Mouse (Mus musculus) right cerebral cortex, postnatal 4 days (tissue): ENCODE data around the gene Ak2.

Experiments used
- DNase-seq: peaks from one replicate; pipeline ENCODE4 v3.0.0-alpha.2; 2022

Gene Ak2

DNA sequence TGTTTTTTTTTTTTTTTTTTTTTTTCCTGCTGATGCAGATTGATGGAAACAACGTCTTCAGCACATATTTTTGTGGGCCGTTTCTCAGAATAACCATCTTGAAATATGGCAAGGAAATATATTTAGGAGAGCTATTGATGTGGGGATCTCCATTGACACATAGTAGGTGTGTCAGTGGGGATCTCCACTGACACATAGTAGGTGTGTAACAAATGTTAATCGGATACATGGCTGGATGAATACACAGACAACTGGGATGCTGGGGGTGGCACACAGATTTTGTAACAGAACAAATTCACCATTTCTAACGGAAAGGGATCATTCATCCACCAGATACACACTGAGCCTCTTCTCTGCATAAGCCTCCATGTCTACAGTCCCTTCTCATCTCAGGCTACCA is 58.6 kb downstream of the Ak2 start:
- DNase-seq: no peak

DNA sequence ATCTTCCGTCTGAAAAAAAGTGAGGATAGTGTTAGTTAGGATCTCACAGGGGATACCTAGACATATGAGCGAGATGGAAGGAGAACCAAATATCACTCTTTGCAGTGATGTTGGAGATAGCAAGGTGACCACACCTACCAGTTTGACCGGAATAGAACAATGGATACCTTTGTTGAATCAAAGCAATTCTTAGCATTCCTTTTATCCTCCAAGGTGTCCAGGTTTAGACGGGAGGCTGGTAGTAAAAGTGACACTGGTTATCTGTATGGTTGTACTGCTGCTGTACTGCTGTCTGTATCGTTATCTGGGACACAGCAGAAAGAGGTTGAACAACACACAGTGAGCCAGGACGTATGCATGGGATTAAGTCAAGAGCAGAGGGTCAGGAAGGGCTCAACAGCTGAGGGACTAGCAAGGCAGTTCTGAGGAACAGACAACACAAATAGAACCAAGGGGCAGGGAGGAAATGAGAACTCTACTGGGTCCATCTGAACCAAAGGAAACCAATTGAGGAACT is 59.2 kb downstream of the Ak2 start:
- no peak for DNase-seq

DNA sequence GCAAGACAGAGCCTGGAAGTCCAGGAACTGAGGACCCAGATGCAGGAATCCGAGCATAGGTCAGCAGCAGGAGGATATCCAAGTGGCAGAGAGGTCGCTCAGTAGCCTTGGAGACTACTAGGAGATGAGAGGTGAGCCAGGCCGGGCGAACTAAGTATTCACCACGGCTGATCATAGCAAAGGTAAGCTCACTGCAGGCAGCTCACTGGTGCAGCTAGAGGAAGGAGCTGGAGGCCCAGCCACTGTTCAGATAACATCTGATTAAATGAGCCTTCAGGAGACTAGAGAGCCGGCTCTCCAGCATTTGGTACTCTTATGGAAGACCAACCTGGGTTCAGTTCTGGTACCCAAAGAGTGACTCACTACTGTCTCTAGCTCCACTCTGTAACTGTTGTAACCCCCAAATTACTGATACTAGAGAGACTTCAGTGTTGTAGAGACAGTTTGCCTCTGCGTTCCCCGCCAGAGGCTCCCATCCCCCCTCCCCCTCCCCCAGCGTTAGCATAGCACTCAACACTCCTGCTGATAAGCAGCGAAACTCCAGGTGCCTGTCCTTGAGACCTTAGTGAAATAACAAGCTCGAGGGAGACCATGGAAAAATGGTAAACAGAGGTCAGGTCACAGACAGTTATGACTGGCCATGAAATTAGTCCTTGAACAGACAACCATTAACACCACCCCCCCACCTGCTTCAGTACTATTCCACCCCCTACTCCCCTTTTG is 59.9 kb downstream of the Ak2 start:
- DNase-seq: no peak

DNA sequence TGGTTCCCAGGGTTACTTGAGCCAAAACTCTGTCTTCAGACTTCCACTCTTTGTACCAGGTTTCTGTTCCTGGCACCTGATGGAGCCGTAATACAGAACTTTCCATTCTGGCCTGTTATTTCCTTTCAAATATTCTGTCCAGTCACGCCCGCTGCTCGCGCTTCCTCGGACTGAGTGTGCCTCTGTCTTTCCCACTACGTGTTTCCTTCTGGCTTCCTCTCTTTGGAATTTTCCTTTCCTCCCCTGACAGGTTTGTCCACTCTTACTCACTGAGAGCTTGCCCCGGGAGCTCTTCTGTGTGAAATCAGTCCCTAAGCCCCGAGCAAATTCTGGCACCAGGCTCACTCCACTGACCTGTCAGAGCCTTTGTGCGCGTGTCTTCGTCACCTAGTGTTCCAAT is 63.0 kb downstream of the Ak2 start:
- no peak for DNase-seq

DNA sequence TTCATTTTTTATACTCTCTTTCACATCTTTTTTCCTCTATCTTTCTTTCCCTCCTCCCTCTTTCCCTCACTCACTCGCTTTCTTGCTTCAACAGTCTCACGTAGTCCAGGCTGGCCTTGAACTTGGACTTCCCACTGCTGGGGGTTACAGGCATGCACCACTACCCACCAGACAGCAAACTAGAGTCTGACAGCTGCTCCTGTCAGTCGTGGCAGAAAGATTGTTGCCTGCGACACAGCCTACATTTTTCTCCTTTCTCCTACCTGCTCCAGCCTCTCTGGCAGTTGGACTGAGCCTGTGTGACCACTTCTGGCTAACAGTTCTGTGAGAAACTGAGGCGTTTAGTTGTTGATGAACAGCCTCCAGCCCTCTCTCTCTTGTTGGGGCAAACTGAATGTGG is 63.8 kb downstream of the Ak2 start:
- no peak for DNase-seq

DNA sequence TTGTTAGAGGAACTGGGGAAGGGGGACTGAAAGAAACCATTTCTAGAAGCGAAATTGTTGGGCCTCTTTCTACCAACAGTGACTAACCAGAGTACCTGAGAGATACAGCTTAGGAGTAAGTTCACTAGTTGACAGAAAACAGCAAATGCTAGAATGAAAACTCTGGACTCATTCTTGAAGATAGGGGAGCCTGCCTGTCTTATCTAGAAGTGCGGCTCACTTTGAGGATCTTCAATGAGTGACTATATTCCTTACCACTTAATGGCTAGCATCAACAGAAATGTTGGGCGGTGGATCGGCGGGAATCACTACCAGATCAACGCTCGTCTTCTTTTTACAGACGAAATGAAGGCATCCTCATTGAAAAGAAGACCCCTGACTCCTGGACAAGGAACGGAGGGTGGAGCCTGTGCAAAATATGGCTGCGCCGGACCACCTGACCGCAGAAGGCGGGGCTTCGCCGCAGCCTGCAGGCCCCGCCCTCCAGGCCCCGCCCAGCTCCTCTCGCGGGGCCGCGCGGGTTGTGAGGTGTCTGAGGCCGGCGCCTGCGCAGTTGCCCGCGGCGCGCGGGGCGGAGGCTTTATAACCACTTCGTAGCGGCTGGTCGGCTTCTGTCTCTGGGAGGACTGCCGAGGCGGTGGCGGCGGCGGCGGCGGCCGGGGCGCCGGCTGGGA is 65.9 kb downstream of the Ak2 start:
- peak; percentile 98 for DNase-seq

DNA sequence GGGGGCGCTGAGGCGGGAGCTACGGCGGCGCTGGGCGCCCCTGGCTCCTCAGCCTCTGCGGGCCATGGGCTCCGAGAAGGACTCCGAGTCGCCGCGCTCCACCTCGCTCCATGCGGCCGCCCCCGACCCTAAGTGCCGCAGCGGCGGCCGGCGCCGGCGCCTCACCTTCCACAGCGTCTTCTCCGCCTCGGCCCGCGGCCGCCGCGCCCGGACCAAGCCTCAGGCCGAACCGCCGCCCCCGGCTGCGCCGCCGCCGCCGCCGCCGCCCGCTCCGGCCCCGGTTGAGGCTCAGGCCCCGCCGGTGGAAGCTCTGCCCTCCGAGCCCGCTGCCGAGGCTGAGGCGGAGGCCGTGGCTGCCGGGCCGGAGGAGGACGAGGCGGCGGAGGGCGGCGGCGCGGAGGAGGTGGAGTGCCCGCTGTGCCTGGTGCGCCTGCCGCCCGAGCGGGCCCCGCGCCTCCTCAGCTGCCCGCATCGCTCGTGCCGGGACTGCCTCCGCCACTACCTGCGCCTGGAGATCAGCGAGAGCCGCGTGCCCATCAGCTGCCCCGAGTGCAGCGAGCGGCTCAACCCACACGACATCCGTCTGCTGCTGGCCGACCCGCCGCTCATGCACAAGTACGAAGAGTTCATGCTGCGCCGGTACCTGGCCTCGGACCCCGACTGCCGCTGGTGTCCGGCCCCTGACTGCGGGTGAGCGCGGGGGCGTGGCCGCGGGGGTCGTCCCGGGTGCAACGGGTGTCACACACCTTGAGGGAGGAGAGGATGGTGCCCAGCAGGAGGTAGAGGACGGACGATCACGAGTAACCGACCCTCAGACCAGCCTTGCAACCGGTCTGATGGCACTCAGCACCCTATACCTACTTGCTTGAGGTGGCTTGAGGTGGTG is 66.7 kb downstream of the Ak2 start, which contains the start of gene Rnf19b:
TSS of gene Rnf19b (plus strand) at position 65 of the 886 bp plus-strand sequence.
- peak; percentile 43 for DNase-seq

DNA sequence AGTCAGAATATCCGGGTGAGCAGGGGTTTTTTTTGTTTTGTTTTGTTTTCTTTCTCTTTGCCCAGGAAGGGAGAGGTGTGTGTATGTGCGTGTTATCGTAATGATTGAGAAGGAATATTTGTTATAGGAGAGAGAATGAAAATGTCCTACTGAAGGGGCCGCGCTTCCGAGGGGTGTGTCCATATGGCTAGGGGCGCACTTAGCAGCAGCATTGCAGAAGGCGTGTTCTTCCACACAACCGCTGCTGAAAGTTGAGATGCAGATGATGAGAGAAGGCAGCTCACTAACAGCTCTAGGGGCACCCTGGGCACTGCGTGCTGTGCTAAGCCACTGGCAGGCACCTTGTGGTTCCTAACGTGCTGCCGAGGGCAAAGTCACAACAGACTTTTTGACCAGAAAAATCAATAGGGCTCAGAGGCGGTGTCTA is 67.4 kb downstream of the Ak2 start:
- no peak for DNase-seq

DNA sequence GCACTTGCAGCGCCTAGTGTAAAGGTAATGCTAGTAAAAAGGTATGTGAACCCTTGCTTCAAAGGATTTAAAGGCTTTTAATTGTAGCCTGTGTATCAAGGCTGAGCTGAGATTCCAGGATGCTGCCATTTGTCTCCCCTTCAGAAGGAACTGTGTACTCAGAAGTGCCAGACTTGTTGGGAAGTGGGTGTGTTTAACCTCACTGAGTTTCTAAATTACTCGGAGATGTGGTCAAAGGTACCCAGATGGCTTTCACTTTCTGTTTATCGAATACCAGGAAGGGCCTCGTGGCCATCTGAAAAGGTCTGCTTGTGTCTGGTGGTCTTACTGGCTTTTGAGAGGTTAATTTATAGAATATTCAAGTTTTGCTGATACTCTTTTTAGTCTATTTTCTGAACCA is 68.2 kb downstream of the Ak2 start:
- DNase-seq: no peak
